31 mouse cellular contexts compared by ENCODE assay signal in genomic region chr17:10138847-10139246, GRCm38 (mm10).
DNase-seq lines count a peak whose midpoint lies in the region; ATAC-seq and TF ChIP-seq lines count a peak whose summit lies in the region.
"Had no signal": no experiment of that assay in that cellular context is flagged by ENCODE, and none has a peak within 500 bp of the region (broad histone marks: within the 10 kb centered on the region; RNA-seq: fewer than 3 reads in every experiment).

No protein-coding gene starts in this region.

- no peak overlapping the region for H3K27ac ChIP-seq in limb, embryonic 14.5 days (replicated peaks; ENCODE audit: low read depth, low read length)
- no peak overlapping the region for H3K27ac ChIP-seq in limb, embryonic 10.5 days
- H3K27ac ChIP-seq: embryonic facial prominence, embryonic 10.5 days; embryonic facial prominence, embryonic 15.5 days; forebrain, embryonic 12.5 days; heart, embryonic 13.5 days; hindbrain, embryonic 14.5 days; layer of hippocampus, adult 2 months; limb, embryonic 15.5 days; liver, embryonic 13.5 days; macrophage; midbrain, embryonic 15.5 days; neural tube, embryonic 15.5 days had no signal

- no peaks in the 10 kb centered on the region for H3K9me3 ChIP-seq in limb, embryonic 14.5 days (ENCODE audit: control insufficient read depth, low read length)
- H3K9me3 ChIP-seq in limb, embryonic 10.5 days (replicated peaks) = no peaks in the 10 kb centered on the region; the same call in 1 of the 2 replicates
- H3K9me3 ChIP-seq: embryonic facial prominence, embryonic 15.5 days; heart, embryonic 13.5 days; limb, embryonic 15.5 days; liver, embryonic 13.5 days; midbrain, embryonic 15.5 days; neural tube, embryonic 15.5 days had no signal

- ATAC-seq in limb, embryonic 14.5 days (ENCODE audit: low FRiP score, low read depth) = no peak
- ATAC-seq: forebrain, postnatal 0 days; intestine, postnatal 0 days; midbrain, embryonic 15.5 days; Patski had no signal

- H3K4me2 ChIP-seq in limb, embryonic 14.5 days (replicated peaks; ENCODE audit: low read depth, low read length, severe bottlenecking) = no peak overlapping the region
- H3K4me2 ChIP-seq: embryonic facial prominence, embryonic 15.5 days; forebrain, embryonic 12.5 days; heart, embryonic 13.5 days; hindbrain, embryonic 14.5 days; limb, embryonic 15.5 days; liver, embryonic 13.5 days; midbrain, embryonic 15.5 days; neural tube, embryonic 15.5 days had no signal

- H3K36me3 ChIP-seq in limb, embryonic 14.5 days (ENCODE audit: control insufficient read depth, insufficient read depth, low read length) = no peaks in the 10 kb centered on the region
- no peaks in the 10 kb centered on the region for H3K36me3 ChIP-seq in limb, embryonic 10.5 days
- H3K36me3 ChIP-seq: embryonic facial prominence, embryonic 10.5 days; embryonic facial prominence, embryonic 15.5 days; forebrain, embryonic 12.5 days; heart, embryonic 13.5 days; limb, embryonic 15.5 days; liver, embryonic 13.5 days; midbrain, embryonic 15.5 days; neural tube, embryonic 15.5 days had no signal

- 21% methylated on average over 3 of the region's 3 CpGs for WGBS in limb, embryonic 14.5 days
- 66% methylated on average over 3 of the region's 3 CpGs for WGBS in limb, embryonic 10.5 days

- H3K4me3 ChIP-seq in limb, embryonic 14.5 days (replicated peaks; ENCODE audit: low read length) = no peak overlapping the region
- no peak overlapping the region for H3K4me3 ChIP-seq in limb, embryonic 10.5 days
- H3K4me3 ChIP-seq: embryonic facial prominence, embryonic 10.5 days; embryonic facial prominence, embryonic 15.5 days; forebrain, embryonic 12.5 days; heart, embryonic 13.5 days; layer of hippocampus, adult 2 months; limb, embryonic 15.5 days; liver, embryonic 13.5 days; midbrain, embryonic 15.5 days; neural tube, embryonic 15.5 days had no signal

- peak; percentile 7 for DNase-seq in adrenal gland, postnatal 10 days
- no peak for DNase-seq in adrenal gland, adult 18-20 months (ENCODE audit: low spot score in 2 of 2)
- DNase-seq in limb, embryonic 14.5 days (ENCODE audit: low spot score) = peak; percentile 47
- DNase-seq in limb, embryonic 10.5 days (ENCODE audit: low spot score) = no peak
- DNase-seq in kidney, adult 8-10 months = peak; percentile 28 to 78
- DNase-seq in kidney, postnatal 10 days = peak; percentile 26
- DNase-seq in thymus, postnatal 4 days = no peak
- no peak for DNase-seq in cerebellum, postnatal 10 days
- DNase-seq: adrenal gland, postnatal 25 days; cerebellum, adult 2 months; cerebellum, postnatal 25 days; forebrain, postnatal 0 days; gastrocnemius, postnatal 10 days; heart, postnatal 10 days; liver, embryonic 13.5 days; lung, adult 2 months; retina, postnatal 1 day; right cerebral cortex, postnatal 25 days; thymus, postnatal 14 days had no signal

- no peaks in the 10 kb centered on the region for H3K27me3 ChIP-seq in limb, embryonic 14.5 days (ENCODE audit: control insufficient read depth, insufficient read depth, low read length)
- H3K27me3 ChIP-seq in limb, embryonic 10.5 days (ENCODE audit: low read depth, poor library complexity, severe bottlenecking) = no peaks in the 10 kb centered on the region
- H3K27me3 ChIP-seq: embryonic facial prominence, embryonic 15.5 days; forebrain, embryonic 12.5 days; heart, embryonic 13.5 days; limb, embryonic 15.5 days; liver, embryonic 13.5 days; midbrain, embryonic 15.5 days; neural tube, embryonic 15.5 days; Patski had no signal

- no peak overlapping the region for H3K9ac ChIP-seq in limb, embryonic 14.5 days (ENCODE audit: low read depth, low read length, severe bottlenecking)
- H3K9ac ChIP-seq: embryonic facial prominence, embryonic 15.5 days; forebrain, embryonic 12.5 days; forebrain, postnatal 0 days; heart, embryonic 13.5 days; hindbrain, embryonic 14.5 days; limb, embryonic 15.5 days; liver, embryonic 13.5 days; midbrain, embryonic 15.5 days; neural tube, embryonic 15.5 days had no signal

- no peak for TF ChIP-seq POLR2A in limb, embryonic 14.5 days (IDR thresholded peaks at IDR 0.05; ENCODE audit: borderline replicate concordance, extremely low read depth, insufficient read depth, insufficient read length)

- 0 out of 2 replicates have a peak, but pooled peaks cover 2% of the 10 kb centered on the region for H3K4me1 ChIP-seq in limb, embryonic 14.5 days (ENCODE audit: control insufficient read depth, insufficient read depth, low read length)
- no peaks in the 10 kb centered on the region for H3K4me1 ChIP-seq in limb, embryonic 10.5 days
- H3K4me1 ChIP-seq: embryonic facial prominence, embryonic 15.5 days; forebrain, embryonic 12.5 days; limb, embryonic 15.5 days; liver, embryonic 13.5 days; midbrain, embryonic 15.5 days had no signal

Comparison
In these comparisons a context has a peak if more than half of its experiments do, and no peak if none do; other contexts are left out.
1. DNase-seq: peak in adrenal gland, postnatal 10 days (single experiment), limb, embryonic 14.5 days (single experiment), kidney, adult 8-10 months (2 of 2) and kidney, postnatal 10 days (single experiment); none in adrenal gland, adult 18-20 months (0 of 2), limb, embryonic 10.5 days (single experiment), thymus, postnatal 4 days (single experiment) and cerebellum, postnatal 10 days (0 of 2).